Mouse (Mus musculus) kidney, adult 8-10 months (tissue): ENCODE measurements around the gene Vgll4.
A peak's percentile ranks its signal among the peaks of the same experiment; 100 is the strongest.
"Not testable (repeated sequence)": the region's sequence is repeated elsewhere in the genome, so short reads cannot be mapped to it uniquely, and the experiment has no call there.

Source experiments
- DNase-seq, 2 experiments: peaks; one replicate each; pipeline ENCODE4 v3.0.0; 2022

The Vgll4 gene

GRCm38 (mm10) chr6:114936297-114936940 is 33.4 kb downstream of the Vgll4 start:
- DNase-seq, result no peak

- DNase-seq, result no peak
These were observed 34.4 kb downstream of the Vgll4 start for GRCm38 (mm10) chr6:114935362-114935761.

GRCm38 (mm10) chr6:114934045-114934444 is 35.7 kb downstream of the Vgll4 start:
- no peak for DNase-seq

- no peak for DNase-seq
These were observed 36.8 kb downstream of the Vgll4 start for GRCm38 (mm10) chr6:114932991-114933392.

GRCm38 (mm10) chr6:114932116-114932500 is 37.7 kb downstream of the Vgll4 start:
- no peak for DNase-seq

GRCm38 (mm10) chr6:114931212-114932115 is 38.3 kb downstream of the Vgll4 start:
- peak; percentile 55 to 67 for DNase-seq

- no peak for DNase-seq
These were observed 39.1 kb downstream of the Vgll4 start for GRCm38 (mm10) chr6:114930646-114931045.

GRCm38 (mm10) chr6:114930038-114930591 is 39.7 kb downstream of the Vgll4 start:
- peak; percentile 78 for DNase-seq

GRCm38 (mm10) chr6:114929346-114929745 is 40.4 kb downstream of the Vgll4 start:
- peak in 1 of 2 experiments; percentile 66 for DNase-seq

- DNase-seq, result peak in 1 of 2 experiments; percentile 87
These were observed 41.3 kb downstream of the Vgll4 start for GRCm38 (mm10) chr6:114928462-114928861.

- DNase-seq, result no peak
These were observed 42.4 kb downstream of the Vgll4 start for GRCm38 (mm10) chr6:114927400-114927799.

- peak in 1 of 2 experiments; percentile 59 for DNase-seq
These were observed 43.2 kb downstream of the Vgll4 start for GRCm38 (mm10) chr6:114926369-114927157.

- DNase-seq, result no peak
These were observed 44.6 kb downstream of the Vgll4 start for GRCm38 (mm10) chr6:114925196-114925595.

- not testable (repeated sequence) for DNase-seq
These were observed 47.3 kb downstream of the Vgll4 start for GRCm38 (mm10) chr6:114922355-114923096.

GRCm38 (mm10) chr6:114921632-114922354 is 48.0 kb downstream of the Vgll4 start:
- DNase-seq, result peak; percentile 91 to 95

GRCm38 (mm10) chr6:114920523-114921445 is 49.0 kb downstream of the Vgll4 start:
- no peak for DNase-seq

- DNase-seq, result no peak
These were observed 50.0 kb downstream of the Vgll4 start for GRCm38 (mm10) chr6:114919670-114920313.

- DNase-seq, result no peak
These were observed 50.8 kb downstream of the Vgll4 start for GRCm38 (mm10) chr6:114918994-114919393.

GRCm38 (mm10) chr6:114917770-114918635 is 51.8 kb downstream of the Vgll4 start:
- DNase-seq, result peak in 1 of 2 experiments; percentile 52
